Mouse (Mus musculus): ENCODE measurements at regions not wholly inside any gene's neighbourhood (a gene's known extent, or its start where the extent isn't known, plus 50 kb on each side); places are given as distances from the start of the nearest gene placed in this dataset.

DNA sequence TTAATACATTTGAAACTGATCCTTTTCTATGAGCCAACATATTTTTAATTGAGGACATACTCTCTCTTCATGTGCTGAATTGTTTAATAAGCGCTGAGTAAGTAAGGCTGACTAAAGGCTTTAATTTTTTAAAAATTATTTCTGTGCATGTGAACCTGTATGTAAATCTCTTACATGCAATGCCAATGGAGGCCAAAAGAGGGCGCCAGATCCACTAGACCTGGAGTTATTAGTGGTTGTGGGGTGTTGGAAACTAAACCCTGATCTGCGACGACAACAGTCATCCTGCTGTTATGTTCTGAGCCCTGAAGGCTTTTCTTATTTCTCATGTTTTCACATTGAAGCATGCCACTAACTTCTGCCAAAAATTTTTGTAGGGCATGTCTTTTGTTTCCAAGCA lies 64.8 kb upstream of the Rapgef5 start:
- 0 out of 2 replicates have a peak, but pooled peaks cover 5% of the 10 kb centered on the region for H3K4me1 ChIP-seq (ENCODE audit: control insufficient read depth, insufficient read depth, low read length)
- H3K9me3 ChIP-seq (ENCODE audit: control insufficient read depth, low read length) = no peaks in the 10 kb centered on the region
- no peaks in the 10 kb centered on the region for H3K27me3 ChIP-seq (ENCODE audit: control insufficient read depth, insufficient read depth, low read length)
- WGBS = 71% methylated on average over 4 of the region's 4 CpGs
- no peak overlapping the region for H3K4me3 ChIP-seq (ENCODE audit: low read length)
- H3K36me3 ChIP-seq (ENCODE audit: control insufficient read depth, insufficient read depth, low read length) = no peaks in the 10 kb centered on the region
- ATAC-seq (ENCODE audit: low FRiP score, low TSS enrichment) = no peak
- H3K4me2 ChIP-seq (replicated peaks; ENCODE audit: low read depth, low read length) = no peak overlapping the region
- H3K9ac ChIP-seq (ENCODE audit: low read depth, low read length) = no peak overlapping the region
- no peak overlapping the region for H3K27ac ChIP-seq (ENCODE audit: low read depth, low read length)

DNA sequence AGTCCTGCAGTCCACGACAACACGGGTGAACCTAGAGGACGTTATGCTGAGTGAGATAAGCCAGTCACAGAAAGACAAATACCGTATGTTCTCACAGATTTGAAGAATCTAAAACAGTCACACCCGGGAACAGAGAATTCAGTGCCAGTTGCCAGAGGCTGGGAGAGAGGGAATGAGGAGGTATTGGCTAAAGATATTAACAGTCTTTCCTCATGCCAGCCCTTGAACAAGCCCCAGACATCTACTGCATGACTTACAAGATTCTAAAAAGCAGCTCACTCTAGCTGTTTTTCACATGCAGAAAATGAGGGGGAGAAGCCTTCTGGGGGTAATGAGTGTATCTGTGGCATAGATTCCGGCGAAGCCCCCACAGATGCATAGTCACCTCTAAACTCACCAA lies 60.5 kb upstream of the Rapgef5 start:
- no peaks in the 10 kb centered on the region for H3K36me3 ChIP-seq (ENCODE audit: control insufficient read depth, insufficient read depth, low read length)
- no peak overlapping the region for H3K9ac ChIP-seq (ENCODE audit: low read depth, low read length)
- 80% methylated on average over 7 of the region's 7 CpGs for WGBS
- no peaks in the 10 kb centered on the region for H3K27me3 ChIP-seq (ENCODE audit: control insufficient read depth, insufficient read depth, low read length)
- no peak for ATAC-seq (ENCODE audit: low FRiP score, low TSS enrichment)
- 0 out of 2 replicates have a peak, but pooled peaks cover 2% of the 10 kb centered on the region for H3K4me1 ChIP-seq (ENCODE audit: control insufficient read depth, insufficient read depth, low read length)
- no peak overlapping the region for H3K4me2 ChIP-seq (replicated peaks; ENCODE audit: low read depth, low read length)
- no peak overlapping the region for H3K4me3 ChIP-seq (ENCODE audit: low read length)
- H3K27ac ChIP-seq (ENCODE audit: low read depth, low read length) = no peak overlapping the region
- no peaks in the 10 kb centered on the region for H3K9me3 ChIP-seq (ENCODE audit: control insufficient read depth, low read length)

DNA sequence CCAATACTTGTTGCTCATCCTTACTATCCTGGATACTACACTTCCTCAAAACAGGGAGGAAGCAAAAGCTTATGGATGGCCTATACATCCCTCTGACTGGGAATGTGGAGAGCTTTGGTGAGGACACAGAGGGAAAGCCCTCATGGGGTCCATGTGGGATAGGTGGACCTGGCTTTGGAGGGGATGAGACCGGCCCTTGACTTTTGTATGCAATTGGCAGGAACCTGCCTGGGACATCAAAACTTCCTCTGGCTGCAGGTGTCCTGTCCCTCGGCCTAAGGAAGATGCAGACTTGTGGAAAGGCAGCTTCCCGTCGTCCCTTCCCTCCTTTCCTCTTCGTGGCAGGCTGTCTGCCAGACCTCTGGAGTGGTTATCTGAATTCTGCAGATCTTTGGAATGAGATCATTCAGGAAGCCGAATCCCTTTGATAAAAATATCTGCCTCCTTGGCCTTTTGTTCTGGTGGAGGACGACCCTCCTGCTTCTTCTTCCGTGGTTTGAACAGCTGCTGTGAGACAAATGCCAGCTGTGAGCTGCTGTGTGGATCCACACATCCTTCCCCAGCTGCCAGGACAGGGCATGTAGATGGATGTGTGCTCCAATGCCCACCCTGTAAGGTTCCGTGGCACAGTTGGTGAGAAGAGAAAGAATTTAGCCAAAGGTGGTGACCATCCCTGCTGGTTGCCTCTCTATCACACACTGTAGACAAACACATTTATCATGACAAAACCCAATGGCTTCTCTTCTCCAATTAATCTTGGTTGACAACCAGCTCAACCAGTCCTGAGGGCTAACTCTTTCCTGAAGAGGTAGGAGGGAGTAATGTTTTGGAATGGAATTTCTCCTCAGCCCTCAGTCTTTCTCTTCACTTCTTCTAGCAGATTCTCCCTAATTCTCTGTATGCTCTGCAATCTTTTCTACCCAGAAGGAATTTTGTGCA lies 57.9 kb upstream of the Rapgef5 start:
- Histone ChIP-seq H3K4me1 (ENCODE audit: control insufficient read depth, insufficient read depth, low read length) (0 out of 2 replicates have a peak, but pooled peaks cover 2% of the 10 kb centered on the region), H3K4me2 (replicated peaks; ENCODE audit: low read depth, low read length) (no peak overlapping the region), H3K27me3 (ENCODE audit: control insufficient read depth, insufficient read depth, low read length) (no peaks in the 10 kb centered on the region), H3K9me3 (ENCODE audit: control insufficient read depth, low read length) (no peaks in the 10 kb centered on the region), H3K27ac (ENCODE audit: low read depth, low read length) (no peak overlapping the region), H3K9ac (ENCODE audit: low read depth, low read length) (no peak overlapping the region), H3K36me3 (ENCODE audit: control insufficient read depth, insufficient read depth, low read length) (no peaks in the 10 kb centered on the region), H3K4me3 (ENCODE audit: low read length) (no peak overlapping the region)
- WGBS = 28% methylated on average over 9 of the region's 9 CpGs
- ATAC-seq (ENCODE audit: low FRiP score, low TSS enrichment) = 0 out of 2 replicates have a peak, but pooled peaks have one; percentile 32

DNA sequence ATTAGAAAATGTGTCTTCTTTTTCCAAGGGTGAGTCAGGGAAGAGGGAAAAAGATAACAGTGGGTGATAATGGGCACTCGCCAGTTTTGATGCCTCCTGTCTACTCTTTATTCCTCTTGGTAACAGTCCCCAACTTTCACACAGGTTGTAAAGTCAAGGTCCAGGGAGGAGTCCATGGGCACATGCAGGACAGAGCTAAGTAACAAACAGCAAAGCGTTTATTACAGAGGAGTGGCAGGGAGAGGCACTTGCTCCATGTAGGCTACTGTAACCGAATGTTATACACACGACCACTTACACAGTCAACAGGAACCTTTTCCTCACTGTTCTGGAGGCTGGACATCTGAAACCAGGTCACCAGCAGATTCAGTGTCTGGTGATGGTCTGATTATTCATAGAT lies 56.7 kb upstream of the Rapgef5 start:
- Histone ChIP-seq H3K36me3 (ENCODE audit: control insufficient read depth, insufficient read depth, low read length) (no peaks in the 10 kb centered on the region), H3K4me1 (ENCODE audit: control insufficient read depth, insufficient read depth, low read length) (0 out of 2 replicates have a peak, but pooled peaks cover 2% of the 10 kb centered on the region), H3K27me3 (ENCODE audit: control insufficient read depth, insufficient read depth, low read length) (no peaks in the 10 kb centered on the region), H3K4me2 (replicated peaks; ENCODE audit: low read depth, low read length) (no peak overlapping the region), H3K9me3 (ENCODE audit: control insufficient read depth, low read length) (no peaks in the 10 kb centered on the region), H3K27ac (ENCODE audit: low read depth, low read length) (no peak overlapping the region), H3K4me3 (ENCODE audit: low read length) (no peak overlapping the region), H3K9ac (ENCODE audit: low read depth, low read length) (no peak overlapping the region)
- no peak for ATAC-seq (ENCODE audit: low FRiP score, low TSS enrichment)
- WGBS = 76% methylated on average over 4 of the region's 4 CpGs

GRCm38 (mm10) chr12:117465206-117465605 lies 51.1 kb upstream of the Rapgef5 start:
- Histone ChIP-seq H3K4me3 (ENCODE audit: low read length) (no peak overlapping the region), H3K27ac (ENCODE audit: low read depth, low read length) (no peak overlapping the region), H3K36me3 (ENCODE audit: control insufficient read depth, insufficient read depth, low read length) (no peaks in the 10 kb centered on the region), H3K9me3 (ENCODE audit: control insufficient read depth, low read length) (no peaks in the 10 kb centered on the region), H3K27me3 (ENCODE audit: control insufficient read depth, insufficient read depth, low read length) (no peaks in the 10 kb centered on the region), H3K4me2 (replicated peaks; ENCODE audit: low read depth, low read length) (no peak overlapping the region), H3K9ac (ENCODE audit: low read depth, low read length) (no peak overlapping the region), H3K4me1 (ENCODE audit: control insufficient read depth, insufficient read depth, low read length) (no peaks in the 10 kb centered on the region)
- WGBS = 65% methylated on average over 3 of the region's 3 CpGs
- no peak for ATAC-seq (ENCODE audit: low FRiP score, low TSS enrichment)

GRCm38 (mm10) chr12:117465998-117466397 lies 50.3 kb upstream of the Rapgef5 start:
- no peaks in the 10 kb centered on the region for H3K9me3 ChIP-seq (ENCODE audit: control insufficient read depth, low read length)
- H3K4me1 ChIP-seq (ENCODE audit: control insufficient read depth, insufficient read depth, low read length) = no peaks in the 10 kb centered on the region
- H3K9ac ChIP-seq (ENCODE audit: low read depth, low read length) = no peak overlapping the region
- no peak overlapping the region for H3K4me3 ChIP-seq (ENCODE audit: low read length)
- no peak for ATAC-seq (ENCODE audit: low FRiP score, low TSS enrichment)
- no peaks in the 10 kb centered on the region for H3K36me3 ChIP-seq (ENCODE audit: control insufficient read depth, insufficient read depth, low read length)
- H3K4me2 ChIP-seq (replicated peaks; ENCODE audit: low read depth, low read length) = no peak overlapping the region
- H3K27me3 ChIP-seq (ENCODE audit: control insufficient read depth, insufficient read depth, low read length) = no peaks in the 10 kb centered on the region
- no peak overlapping the region for H3K27ac ChIP-seq (ENCODE audit: low read depth, low read length)
- 53% methylated on average over 7 of the region's 7 CpGs for WGBS

Data from kidney, embryonic 14.5 days (tissue).